Mouse (Mus musculus) retina, adult 2 months (tissue): ENCODE results near the gene Hmox1.

Experiments used
- DNase-seq: peaks from one replicate; pipeline ENCODE4 v3.0.0-alpha.2; 2012; ENCODE audit warnings: low read depth, low spot score

Hmox1 gene

DNA sequence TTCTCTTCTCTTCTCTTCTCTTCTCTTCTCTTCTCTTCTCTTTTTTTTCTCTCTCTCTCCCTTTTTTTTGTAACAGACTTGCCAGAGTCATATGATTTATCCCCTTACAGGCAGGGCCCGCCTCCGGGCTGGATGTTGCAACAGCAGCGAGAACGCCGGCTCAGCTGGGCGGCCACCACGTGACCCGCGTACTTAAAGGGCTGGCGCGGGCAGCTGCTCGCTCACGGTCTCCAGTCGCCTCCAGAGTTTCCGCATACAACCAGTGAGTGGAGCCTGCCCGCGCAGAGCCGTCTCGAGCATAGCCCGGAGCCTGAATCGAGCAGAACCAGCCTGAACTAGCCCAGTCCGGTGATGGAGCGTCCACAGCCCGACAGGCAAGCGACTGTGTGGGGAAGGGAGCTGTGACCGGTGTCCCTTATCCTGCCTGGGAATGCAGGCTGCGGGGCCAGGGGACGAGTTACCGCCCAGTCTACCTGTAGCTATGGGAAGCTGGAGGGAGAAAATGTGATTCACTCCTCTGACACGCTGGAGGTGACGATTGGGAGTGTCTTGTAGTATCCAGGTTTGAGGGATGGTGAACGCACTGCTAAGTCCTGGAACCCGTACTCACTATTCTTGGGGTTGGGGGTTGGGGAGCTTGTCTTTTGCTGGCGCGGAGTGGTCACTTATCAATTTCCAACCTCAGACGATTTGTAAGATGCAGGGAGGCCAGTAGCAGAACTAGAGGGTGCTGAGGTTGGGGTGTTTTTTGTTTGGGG is at the start of gene Hmox1:
Hmox1 (plus strand) TSS at position 223 of the 758 bp plus-strand sequence.
- peak; percentile 63 for DNase-seq

DNA sequence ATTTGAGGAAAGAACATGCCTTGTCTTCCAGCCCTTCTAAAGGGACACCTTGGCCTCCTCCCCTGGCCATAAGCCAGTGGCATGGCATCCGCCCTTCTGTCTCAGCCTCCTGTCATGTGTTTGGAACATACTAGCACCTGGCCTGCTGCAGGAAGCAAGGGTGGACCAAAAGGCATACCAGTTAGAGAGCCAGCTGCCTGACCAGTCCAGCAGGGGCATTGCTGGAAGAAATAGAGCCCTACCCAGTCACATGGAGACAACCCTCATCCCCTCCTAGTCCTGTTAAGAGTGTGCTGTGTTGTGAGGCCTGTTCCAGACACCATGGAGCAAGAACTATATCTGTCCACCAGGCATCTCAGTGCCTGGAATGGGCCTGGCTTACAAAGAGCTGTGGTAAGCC is 47.1 kb upstream of the Hmox1 start:
- no peak for DNase-seq

DNA sequence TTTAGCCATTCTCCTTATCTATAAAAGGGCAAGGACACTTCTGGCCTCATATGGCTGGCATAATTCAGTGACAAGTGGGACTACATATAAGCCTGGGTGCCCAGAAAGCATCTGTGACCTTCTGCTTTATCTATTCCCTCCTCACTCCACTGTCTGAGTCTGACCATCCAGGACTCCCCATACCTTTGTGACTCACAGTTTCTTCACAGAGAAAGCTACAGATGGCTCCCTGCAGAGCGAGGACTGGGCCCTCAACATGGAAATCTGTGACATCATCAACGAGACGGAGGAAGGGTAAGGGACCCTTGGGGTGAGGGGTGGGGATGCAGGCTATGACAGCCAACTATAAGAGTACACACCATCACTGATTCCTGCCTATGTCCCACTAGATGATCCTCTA is 45.6 kb upstream of the Hmox1 start:
- DNase-seq, result no peak

DNA sequence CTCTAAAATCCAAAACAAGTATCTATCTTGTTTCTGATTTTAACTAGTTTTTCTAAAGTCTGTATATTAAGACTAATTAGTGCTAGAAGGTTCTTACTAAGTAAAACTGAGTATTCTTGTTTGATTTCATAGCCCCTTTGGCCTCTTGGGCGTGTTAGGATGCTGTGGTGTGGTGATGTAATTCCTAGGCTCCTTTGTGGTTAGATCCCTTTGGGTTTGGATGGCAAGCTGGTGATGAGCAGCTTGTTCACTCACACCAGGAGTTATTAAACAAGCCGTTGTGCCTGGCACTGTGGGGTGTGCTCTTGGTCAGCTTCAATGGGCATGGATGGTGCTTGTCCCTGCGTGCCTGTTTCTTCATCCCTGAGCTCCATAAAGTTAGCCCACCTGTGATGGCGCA is 40.1 kb upstream of the Hmox1 start:
- DNase-seq, result no peak

DNA sequence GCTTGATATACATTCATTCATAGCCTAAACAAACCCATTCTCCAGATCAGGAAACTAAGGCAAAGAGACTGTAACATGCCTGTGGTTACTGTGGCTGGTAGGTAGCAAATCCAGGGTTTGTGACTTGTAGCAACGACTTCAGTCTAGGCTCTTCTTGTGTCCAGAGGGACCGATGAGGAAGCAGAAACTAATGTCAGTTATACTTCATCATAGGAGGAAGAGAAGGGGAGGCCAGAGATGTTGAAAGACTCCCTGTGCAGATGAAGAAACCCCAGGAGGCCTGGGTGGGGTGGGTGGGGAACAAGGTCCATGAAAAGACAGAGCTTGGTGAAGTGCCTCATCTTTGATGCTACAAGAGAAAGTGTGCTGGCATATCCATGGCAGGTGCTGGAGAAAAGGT is 37.7 kb upstream of the Hmox1 start:
- DNase-seq, result no peak

DNA sequence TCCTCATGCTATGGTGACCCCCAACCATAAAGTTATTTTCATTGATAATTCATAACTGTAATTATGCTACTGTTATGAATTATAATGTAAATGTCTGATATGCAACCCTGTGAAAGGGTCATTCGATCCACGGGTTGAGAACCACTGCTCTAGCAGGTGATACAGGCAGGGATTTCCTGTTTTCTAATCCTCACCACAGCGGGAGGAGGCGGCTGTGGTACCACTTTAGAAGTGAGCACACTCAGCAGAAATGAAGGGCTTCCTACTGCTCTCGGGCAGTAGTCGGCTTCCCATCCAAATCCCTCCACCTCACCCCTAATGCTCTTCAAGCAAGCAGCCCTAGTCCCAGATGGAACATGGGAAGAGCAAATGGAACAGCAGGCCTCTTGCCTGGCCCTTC is 33.4 kb upstream of the Hmox1 start:
- no peak for DNase-seq

DNA sequence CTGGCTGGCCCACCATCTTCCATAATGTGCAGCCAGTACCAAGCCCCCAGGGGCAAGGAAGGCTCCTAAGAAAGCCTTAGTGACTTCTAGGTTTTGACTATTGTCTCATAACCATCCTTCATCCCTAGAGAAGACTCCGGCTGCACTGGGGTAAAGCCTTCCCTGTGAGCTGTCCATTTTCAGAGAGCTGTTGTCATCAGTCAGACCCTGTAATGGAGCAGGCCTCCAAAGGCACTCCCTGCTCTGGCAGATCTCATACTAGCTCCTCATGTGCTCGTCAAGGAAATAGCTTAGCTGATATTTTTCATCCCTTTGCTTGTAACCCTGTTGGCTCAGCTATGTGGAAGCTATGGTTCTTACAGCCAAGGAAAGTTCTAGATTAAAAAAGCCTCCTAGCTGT is 32.6 kb upstream of the Hmox1 start:
- no peak for DNase-seq

DNA sequence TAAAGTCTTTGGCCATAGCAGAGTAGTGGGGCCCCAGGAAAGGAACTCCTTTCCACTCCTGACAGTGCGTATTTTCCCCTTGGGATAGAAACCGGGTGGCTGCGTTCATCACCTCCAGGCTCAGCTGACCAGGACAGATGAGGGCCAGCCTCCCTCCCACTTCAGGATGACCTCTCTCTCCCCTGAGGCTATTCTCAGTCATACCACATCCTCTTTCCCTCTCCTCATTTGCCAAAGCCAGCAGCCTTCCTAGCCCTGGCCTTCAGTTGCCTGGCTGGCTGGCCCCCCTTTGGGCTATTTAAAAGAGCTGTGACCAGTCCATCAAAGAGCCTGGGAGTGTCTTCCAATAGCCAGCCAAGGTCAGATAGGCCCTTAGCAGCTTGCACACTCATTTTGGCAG is 30.1 kb upstream of the Hmox1 start:
- no peak for DNase-seq

DNA sequence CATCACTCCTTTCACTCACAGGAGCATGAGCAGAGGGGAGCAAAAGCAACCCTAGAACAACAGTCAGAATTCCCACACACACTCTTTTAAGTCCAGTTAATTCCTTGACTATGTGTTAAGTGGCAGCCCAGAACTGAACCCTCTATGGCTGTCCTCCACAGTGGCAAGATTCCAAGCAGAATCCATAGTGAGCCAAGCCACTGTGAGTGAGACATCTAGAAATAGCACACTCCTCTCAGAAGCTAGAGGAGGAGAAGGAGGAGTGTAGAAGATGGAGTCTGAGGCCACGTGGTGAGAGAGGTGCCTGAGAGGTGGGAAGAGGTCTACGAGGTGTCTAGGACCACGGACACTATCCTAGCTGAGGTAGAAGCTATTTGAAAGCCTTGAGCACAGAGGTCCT is 28.6 kb upstream of the Hmox1 start:
- no peak for DNase-seq

DNA sequence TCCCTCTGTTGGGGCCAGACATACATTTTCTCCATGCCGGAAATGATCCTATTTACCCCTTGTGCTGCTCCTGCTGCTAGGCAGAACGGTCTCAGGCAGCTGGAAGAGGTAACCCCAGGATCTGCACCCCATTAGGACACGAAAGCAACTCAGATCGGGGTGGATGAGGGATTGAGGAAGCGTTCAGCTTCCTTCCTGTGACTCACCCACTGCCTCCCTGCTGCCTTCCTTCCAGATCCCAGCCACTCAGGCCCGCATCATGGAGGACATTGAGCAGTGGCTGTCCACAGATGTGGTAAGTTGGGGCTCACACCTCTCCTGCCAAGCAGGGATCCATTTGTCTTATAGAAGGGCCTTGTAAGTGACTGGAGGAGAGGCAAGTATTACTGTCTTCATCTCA is 26.1 kb upstream of the Hmox1 start:
- no peak for DNase-seq

DNA sequence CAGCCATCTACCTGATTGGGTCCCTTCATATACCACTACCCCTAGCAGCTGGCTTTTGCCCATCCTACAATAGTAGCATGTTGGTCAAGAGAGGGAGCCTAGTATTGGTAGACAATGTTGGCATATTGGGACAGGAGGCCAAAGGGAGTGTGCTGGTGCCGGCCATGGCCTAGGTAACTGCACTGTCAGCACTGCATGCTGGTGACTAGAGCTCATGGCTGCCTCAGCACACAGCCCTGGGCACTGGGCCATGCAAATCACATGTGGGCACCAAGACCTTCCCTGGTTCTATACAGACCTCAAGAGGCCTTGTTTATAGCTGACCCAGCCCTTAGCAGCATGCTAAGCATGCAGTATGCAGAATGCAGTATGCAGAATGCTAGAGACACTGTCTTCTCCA is 23.1 kb upstream of the Hmox1 start:
- DNase-seq, result no peak

DNA sequence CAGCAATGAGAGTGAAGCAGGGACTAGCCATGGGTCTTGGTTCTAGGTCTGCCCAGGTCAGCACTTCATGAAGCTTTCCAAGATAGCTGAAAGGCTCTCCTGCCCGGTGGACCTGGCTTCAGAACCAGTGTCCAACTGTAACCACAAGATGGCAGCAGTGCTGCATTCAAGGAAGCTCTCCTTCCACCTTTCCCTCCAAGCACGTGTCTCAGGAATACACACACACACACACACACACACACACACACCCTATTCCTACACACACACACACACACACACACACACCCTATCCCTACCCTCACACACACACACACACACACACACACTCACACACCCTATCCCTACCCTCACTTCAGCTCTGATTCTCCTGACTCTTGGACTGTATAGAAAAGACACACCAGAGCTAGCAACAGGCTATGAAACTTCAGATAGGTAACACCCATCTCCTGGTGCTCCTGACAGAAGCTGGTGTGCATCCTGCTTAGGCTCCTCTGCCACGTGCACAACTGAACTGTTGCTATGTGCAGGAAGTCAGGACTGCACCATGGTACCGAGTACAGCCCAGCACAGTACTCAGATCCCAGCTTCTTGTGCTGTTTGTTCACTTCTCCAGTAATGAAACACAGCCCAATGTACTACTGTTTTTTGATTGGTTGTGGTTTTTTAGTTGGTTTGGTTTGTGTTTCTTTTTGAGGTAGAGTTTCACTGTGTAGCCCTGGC is 21.6 kb upstream of the Hmox1 start:
- DNase-seq, result peak; percentile 62

DNA sequence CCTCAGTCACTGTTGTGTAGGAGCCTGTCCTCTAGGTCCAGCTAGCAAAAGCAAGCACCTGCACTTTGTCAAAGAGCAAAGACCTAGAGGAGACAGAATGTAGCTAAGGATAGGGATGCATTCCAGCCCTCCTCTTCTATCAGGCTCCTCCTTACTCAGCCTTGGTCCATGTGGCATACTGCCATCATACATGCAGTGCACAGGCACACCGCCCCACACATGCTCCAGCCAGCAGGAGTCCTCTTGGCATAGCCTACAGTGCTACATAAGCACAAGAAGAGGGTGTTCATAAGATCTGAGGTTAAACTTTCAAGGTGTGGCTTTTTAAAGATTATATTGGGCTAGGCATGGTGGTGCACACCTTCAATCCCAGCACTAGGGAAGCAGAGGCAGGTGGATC is 18.5 kb upstream of the Hmox1 start:
- DNase-seq, result no peak

DNA sequence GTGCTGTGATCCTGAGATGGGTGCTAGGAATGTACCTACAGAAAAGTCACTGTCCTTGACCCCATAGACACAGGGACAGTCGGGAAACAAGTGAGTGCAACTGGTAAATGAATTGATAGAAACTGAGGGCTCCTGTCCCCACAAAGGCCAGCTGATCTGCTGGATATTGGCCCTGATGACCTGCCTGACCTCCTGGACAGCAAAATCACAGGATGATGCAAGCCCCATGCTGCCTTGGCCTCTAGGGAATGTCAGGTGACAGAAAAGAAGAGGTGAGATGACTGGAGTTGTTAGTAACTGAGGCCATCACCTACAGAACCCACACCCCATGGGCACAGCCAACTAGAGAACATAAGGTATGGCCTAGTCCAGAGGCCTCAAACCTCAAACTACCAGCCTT is 15.2 kb upstream of the Hmox1 start:
- DNase-seq, result no peak

DNA sequence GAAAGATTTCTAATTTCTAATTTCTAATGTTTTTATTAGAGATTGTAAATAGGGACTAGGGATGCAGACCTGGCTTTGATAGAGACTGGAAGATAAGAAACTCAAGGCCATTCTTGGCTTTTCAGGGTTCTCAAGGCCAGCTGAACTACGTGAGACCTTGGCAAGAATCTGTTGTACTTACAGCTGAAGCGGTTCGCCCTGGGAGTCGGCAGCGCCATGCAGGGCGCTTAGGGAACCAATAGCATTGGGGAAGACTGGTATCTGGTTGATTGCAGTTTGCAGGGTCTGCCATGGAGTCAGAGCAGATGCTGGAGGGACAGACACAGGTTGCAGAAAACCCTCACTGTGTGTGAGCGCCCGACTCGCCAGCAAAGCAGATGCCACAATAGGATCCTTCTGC is 14.6 kb upstream of the Hmox1 start:
- DNase-seq, result no peak

DNA sequence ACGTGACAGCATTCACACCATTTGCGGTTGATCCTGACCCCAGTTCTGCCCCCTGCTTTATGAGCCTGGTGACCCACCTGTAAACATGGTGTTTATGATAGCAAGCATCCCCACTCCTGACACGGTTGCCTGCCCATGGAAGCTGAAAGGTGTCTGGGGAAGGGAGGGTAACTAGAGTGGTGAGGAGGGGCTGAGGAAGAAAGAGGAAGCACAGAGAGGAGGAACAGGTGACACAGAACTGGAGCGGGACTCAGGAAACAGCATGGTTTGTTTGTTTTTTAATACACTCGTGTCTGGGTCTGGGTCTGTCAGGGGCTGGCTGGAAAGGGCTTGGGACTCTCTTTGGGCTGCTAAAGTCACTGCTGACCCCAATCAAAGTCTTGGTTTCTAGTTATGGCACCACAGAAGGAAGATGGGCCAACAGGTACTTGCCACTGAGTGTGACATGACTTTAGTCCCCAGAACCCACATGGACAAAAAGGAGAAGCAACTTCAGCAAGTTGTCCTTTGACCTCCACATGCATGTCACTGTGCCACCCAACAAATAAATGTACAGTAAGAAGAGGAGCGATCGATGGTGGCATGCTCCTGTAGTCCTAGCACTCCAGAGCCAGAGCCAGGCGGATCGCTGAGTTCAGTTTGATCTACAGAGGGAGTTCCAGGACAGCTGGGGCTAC is 11.9 kb upstream of the Hmox1 start:
- no peak for DNase-seq

DNA sequence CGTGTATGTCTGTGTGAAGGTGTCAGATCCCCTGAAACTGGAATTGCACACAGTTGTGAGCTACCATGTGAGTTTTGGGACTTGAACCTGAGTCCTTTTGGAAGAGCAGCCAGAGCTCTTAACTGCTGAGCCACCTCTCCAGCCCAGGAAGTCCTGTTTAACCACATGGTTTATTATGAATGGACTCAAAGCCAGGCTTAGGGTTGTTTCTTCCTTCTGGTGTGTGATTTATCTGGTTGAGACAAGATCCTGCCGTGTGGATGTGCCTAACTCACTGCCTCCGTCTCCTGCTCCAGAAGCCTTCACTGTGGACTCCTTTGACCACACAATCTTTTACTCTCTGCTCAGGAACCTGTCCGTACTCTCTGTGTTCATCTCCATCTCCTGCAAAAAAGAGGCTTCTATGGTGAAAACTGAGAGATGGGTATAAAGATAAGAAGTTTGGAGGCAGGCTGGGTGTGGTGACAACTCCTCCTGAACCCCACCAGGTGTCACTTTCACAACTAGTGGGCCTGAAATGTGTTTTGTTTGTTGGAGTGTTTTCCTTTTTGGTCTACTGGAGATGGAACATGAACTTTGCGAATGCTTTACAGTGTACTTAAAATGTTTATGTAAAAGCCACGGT is 11.1 kb upstream of the Hmox1 start:
- no peak for DNase-seq

DNA sequence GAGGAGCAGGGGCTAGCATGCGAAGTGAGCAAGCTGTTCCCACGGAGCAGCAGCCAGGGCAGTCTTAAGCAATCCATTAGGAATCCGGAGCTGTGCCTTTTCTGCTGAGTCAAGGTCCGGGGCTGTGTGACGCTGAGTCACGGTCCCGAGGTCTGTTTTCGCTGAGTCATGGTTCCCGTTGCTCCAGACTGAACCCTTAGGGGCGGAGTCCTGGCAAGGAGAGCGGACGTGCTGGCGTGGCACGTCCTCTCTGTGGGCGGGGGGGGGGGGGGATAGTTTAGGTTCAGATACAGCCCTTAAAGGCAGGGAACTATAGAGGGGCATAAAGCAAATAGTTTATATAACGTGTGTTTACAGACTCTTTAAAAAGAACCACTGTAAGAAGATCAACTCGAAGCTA is 9.6 kb upstream of the Hmox1 start:
- DNase-seq, result peak; percentile 75

DNA sequence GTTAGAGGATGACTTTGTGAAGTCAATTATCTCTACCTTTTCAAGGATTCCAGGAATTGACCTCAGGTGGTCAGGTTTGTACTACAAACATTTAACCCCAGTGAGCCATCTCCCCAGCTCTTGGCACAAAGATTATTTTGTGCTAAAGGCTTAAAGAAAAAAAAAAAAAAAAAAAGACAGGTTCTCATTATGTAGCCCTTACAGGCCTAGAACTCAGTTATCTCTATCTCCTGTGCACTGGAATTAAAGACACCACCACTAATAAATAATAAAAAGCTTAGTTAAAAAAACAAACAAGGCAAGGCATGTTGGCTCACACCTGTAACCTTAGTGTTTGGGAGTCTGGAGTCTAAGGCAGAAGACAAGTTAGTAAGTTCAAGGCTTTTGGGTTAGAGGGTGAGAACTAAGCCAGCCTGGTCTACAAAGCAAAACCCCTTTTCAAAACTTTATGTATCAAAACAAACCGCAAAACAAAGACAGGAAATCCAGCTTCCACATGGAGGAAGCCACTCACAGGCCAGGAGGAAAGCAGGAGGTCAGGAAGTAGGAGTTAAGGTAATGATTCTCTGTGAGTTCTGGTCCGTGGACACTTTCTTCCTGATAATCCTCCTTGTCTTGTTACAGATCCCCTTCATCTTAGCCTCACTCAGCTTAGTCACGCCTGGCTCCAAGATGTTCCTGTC is 8.9 kb upstream of the Hmox1 start:
- no peak for DNase-seq

DNA sequence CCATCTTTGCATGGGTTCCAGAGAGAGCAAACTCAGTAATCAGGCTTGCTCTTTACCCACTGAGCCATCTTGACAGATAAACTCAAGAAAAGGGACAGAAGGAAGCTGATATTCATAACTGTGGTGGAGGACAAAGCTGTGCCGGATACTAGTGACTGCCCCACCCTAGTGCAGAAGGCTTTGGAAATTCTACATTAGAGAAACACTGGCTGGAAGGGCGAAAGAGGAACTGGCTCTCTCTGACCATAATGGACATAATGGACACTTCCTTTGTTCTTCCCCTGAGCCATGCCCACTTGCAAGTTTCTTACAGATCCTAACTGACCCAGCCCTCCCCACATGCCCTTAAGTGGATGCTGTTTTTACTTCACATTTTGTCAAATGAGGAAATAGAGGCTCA is 7.4 kb upstream of the Hmox1 start:
- DNase-seq, result no peak

DNA sequence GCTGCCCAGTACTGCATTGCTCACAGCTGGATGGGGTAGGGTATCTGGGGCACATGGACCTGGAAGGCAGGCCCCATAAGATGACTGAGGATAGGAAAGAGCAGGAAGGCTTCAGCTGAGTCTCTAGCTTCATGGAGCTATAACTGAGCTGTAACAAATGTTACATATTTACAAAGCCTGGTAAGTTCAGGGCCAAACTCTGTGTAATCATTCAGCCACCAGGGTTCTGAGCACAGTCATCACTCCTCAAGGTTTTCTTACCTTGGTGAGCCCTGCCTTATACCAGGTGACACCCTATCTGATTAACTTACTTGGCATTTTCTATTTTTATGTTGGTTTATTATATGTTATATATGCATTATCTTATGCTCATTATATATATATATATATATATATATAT is 6.3 kb upstream of the Hmox1 start:
- no peak for DNase-seq
